Comparison of ENCODE assay signal across 8 mouse cellular contexts in the genomic region with DNA sequence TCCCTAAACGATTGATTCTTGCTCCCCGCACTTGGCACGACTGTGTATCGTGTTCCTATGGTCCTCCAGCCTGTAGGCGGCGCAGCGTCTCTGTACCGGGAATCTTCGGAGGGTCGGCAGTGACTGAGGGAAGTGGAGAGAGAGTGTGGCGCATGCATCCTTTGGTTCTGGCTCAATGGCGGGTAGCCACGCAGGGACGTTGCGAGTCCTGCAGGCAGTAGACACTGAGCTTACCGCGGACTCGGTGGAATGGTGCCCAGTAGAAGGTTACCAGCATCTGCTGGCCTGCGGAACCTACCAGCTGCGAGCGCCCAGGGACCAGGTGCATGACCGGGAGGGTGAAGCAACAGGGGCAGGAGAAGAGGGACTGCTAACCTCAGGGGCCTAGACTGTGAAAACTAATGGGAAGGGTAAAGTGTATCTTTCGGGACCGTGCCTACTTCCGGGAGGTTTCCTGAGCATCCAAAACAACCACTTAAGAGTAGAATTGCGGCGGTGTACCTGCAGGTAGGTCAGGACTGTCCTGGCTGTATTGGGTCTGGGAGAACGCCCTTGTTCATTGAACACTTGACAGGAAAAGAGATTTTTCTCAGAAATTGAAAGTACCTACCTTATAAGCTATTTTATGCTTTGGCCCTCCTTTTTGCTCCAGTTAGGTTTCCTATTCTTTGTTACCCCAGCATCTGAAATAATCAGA. TPM values are rescaled to one million over a fixed set of nuclear protein-coding genes. Genes with fewer than 3 reads are reported as not detected.
DNase-seq lines count a peak whose midpoint lies in the region; ATAC-seq and TF ChIP-seq lines count a peak whose summit lies in the region.

TSS of gene Dph7 (plus strand) at position 97 of the 697 bp plus-strand sequence.

- peak; percentile 81 to 87 for DNase-seq in CD8-positive naive resting alpha-beta T cell, adult 2 months (ENCODE audit: low read depth in 2 of 2, low spot score in 2 of 2)
- DNase-seq in c-Kit-positive CD71-negative TER-119-negative erythroid progenitor cells, embryonic 14.5 days (ENCODE audit: low read depth) = peak; percentile 89
- peak; percentile 91 for DNase-seq in forebrain, embryonic 11.5 days (ENCODE audit: low spot score)
- peak; percentile 93 to 94 for DNase-seq in kidney, postnatal 4 days

- WGBS in forebrain, embryonic 11.5 days = 1% methylated on average over 28 of the region's 28 CpGs
- under 1% methylated on average over 28 of the region's 28 CpGs for WGBS in heart, embryonic 16.5 days
- WGBS in liver, embryonic 16.5 days (ENCODE audit: insufficient replicate concordance) = under 1% methylated on average over 28 of the region's 28 CpGs
- 1% methylated on average over 28 of the region's 28 CpGs for WGBS in neural tube, embryonic 13.5 days

- peak; percentile 87 for TF ChIP-seq CTCF in testis, adult 2 months (IDR thresholded peaks at IDR 0.05; ENCODE audit: control insufficient read depth, insufficient read depth, insufficient replicate concordance, low read depth, low read length)

- H3K27me3 ChIP-seq in forebrain, embryonic 11.5 days (ENCODE audit: control insufficient read depth, insufficient read depth, low read length) = no peaks in the 10 kb centered on the region
- H3K27me3 ChIP-seq in heart, embryonic 16.5 days (ENCODE audit: control insufficient read depth, insufficient read depth, low read length) = no peaks in the 10 kb centered on the region
- H3K27me3 ChIP-seq in liver, embryonic 16.5 days (ENCODE audit: control insufficient read depth, insufficient read depth, low read depth, low read length) = no peaks in the 10 kb centered on the region
- no peaks in the 10 kb centered on the region for H3K27me3 ChIP-seq in neural tube, embryonic 13.5 days
- H3K27me3 ChIP-seq in testis, adult 2 months (ENCODE audit: control insufficient read depth, insufficient read depth, low read length) = no peaks in the 10 kb centered on the region

- H3K36me3 ChIP-seq in forebrain, embryonic 11.5 days (ENCODE audit: control insufficient read depth, insufficient read depth, low read length) = peaks cover 7% of the 10 kb centered on the region
- peaks cover 33% of the 10 kb centered on the region for H3K36me3 ChIP-seq in heart, embryonic 16.5 days (ENCODE audit: control insufficient read depth, insufficient read depth)
- peaks cover 30% of the 10 kb centered on the region for H3K36me3 ChIP-seq in liver, embryonic 16.5 days (ENCODE audit: control insufficient read depth, insufficient read depth)
- peaks cover 61% of the 10 kb centered on the region for H3K36me3 ChIP-seq in neural tube, embryonic 13.5 days
- H3K36me3 ChIP-seq in testis, adult 2 months (ENCODE audit: control insufficient read depth, insufficient read depth, low read length) = peaks cover 6% of the 10 kb centered on the region

- ATAC-seq in forebrain, embryonic 11.5 days (replicated peaks; ENCODE audit: low FRiP score) = peak; percentile 94
- ATAC-seq in heart, embryonic 16.5 days (replicated peaks; ENCODE audit: extremely low read depth, insufficient read depth, low FRiP score) = peak; percentile 78
- ATAC-seq in liver, embryonic 16.5 days (ENCODE audit: low read depth) = peak; percentile 86
- ATAC-seq in neural tube, embryonic 13.5 days (ENCODE audit: low read depth) = peak; percentile 94

- H3K4me3 ChIP-seq in forebrain, embryonic 11.5 days (ENCODE audit: low read depth, low read length) = peak within 1 kb of the TSS; percentile 83
- peak within 1 kb of the TSS; percentile 94 for H3K4me3 ChIP-seq in heart, embryonic 16.5 days (ENCODE audit: low read length)
- H3K4me3 ChIP-seq in liver, embryonic 16.5 days (ENCODE audit: low read depth, low read length) = peak within 1 kb of the TSS; percentile 83
- peak within 1 kb of the TSS; percentile 64 for H3K4me3 ChIP-seq in neural tube, embryonic 13.5 days
- H3K4me3 ChIP-seq in testis, adult 2 months (ENCODE audit: control insufficient read depth, low read depth, low read length) = peak within 1 kb of the TSS; percentile 74

- no peak within 1 kb of the TSS for H3K27ac ChIP-seq in forebrain, embryonic 11.5 days (ENCODE audit: low read depth, low read length)
- H3K27ac ChIP-seq in heart, embryonic 16.5 days (ENCODE audit: low read length) = peak within 1 kb of the TSS; percentile 47
- peak within 1 kb of the TSS; percentile 39; the same call in 1 of the 2 replicates for H3K27ac ChIP-seq in liver, embryonic 16.5 days (ENCODE audit: low read length)
- peak within 1 kb of the TSS; percentile 35 for H3K27ac ChIP-seq in neural tube, embryonic 13.5 days (replicated peaks)
- peak within 1 kb of the TSS; percentile 25; the same call in 1 of the 2 replicates for H3K27ac ChIP-seq in testis, adult 2 months (ENCODE audit: control insufficient read depth, insufficient read depth, low read depth, low read length)

- H3K4me1 ChIP-seq in forebrain, embryonic 11.5 days (replicated peaks; ENCODE audit: control insufficient read depth, insufficient read depth, low read length) = peaks cover 3% of the 10 kb centered on the region; the same call in 1 of the 2 replicates
- peaks cover 6% of the 10 kb centered on the region for H3K4me1 ChIP-seq in heart, embryonic 16.5 days (ENCODE audit: control insufficient read depth, insufficient read depth, low read length)
- H3K4me1 ChIP-seq in liver, embryonic 16.5 days (ENCODE audit: control insufficient read depth, low read depth, low read length) = peaks cover 9% of the 10 kb centered on the region
- H3K4me1 ChIP-seq in neural tube, embryonic 13.5 days (replicated peaks) = peaks cover 15% of the 10 kb centered on the region
- no peaks in the 10 kb centered on the region; the same call in 1 of the 2 replicates for H3K4me1 ChIP-seq in testis, adult 2 months (ENCODE audit: control insufficient read depth, insufficient read depth, low read length)

- H3K4me2 ChIP-seq in forebrain, embryonic 11.5 days (ENCODE audit: low read depth, low read length, severe bottlenecking) = peak within 1 kb of the TSS; percentile 67
- peak within 1 kb of the TSS; percentile 72 for H3K4me2 ChIP-seq in heart, embryonic 16.5 days (ENCODE audit: low read depth, low read length)
- peak within 1 kb of the TSS; percentile 79 for H3K4me2 ChIP-seq in liver, embryonic 16.5 days (ENCODE audit: low read depth, low read length)
- peak within 1 kb of the TSS; percentile 70 for H3K4me2 ChIP-seq in neural tube, embryonic 13.5 days

- H3K9ac ChIP-seq in forebrain, embryonic 11.5 days (ENCODE audit: low read length) = peak within 1 kb of the TSS; percentile 90
- peak within 1 kb of the TSS; percentile 88 for H3K9ac ChIP-seq in heart, embryonic 16.5 days (ENCODE audit: low read length)
- peak within 1 kb of the TSS; percentile 83 for H3K9ac ChIP-seq in liver, embryonic 16.5 days (ENCODE audit: low read depth, low read length)
- peak within 1 kb of the TSS; percentile 76 for H3K9ac ChIP-seq in neural tube, embryonic 13.5 days

- H3K9me3 ChIP-seq in forebrain, embryonic 11.5 days (ENCODE audit: control insufficient read depth, low read length) = no peaks in the 10 kb centered on the region
- no peaks in the 10 kb centered on the region for H3K9me3 ChIP-seq in heart, embryonic 16.5 days (replicated peaks; ENCODE audit: control insufficient read depth, low read length)
- H3K9me3 ChIP-seq in liver, embryonic 16.5 days (replicated peaks; ENCODE audit: control insufficient read depth, low read length) = no peaks in the 10 kb centered on the region
- no peaks in the 10 kb centered on the region for H3K9me3 ChIP-seq in neural tube, embryonic 13.5 days

- TF ChIP-seq POLR2A in testis, adult 2 months (IDR thresholded peaks at IDR 0.05; ENCODE audit: control insufficient read depth, low read depth, low read length) = peak; percentile 74; the same call in 1 of the 2 replicates

RNA-seq across cellular contexts. Expression of gene Dph7, which starts in this region (rescaled TPM):
- polyA plus RNA-seq in forebrain, embryonic 11.5 days (2014; fragmentation: Nextera tagmentation; extraction: Ambion mirVana) = 32.4 and 34.6 TPM in 2 replicates
- 16.8 and 17.4 TPM in 2 replicates for polyA plus RNA-seq in heart, embryonic 16.5 days (2015; fragmentation: Nextera tagmentation; extraction: Ambion mirVana)
- polyA plus RNA-seq in liver, embryonic 16.5 days (2015; fragmentation: Nextera tagmentation; extraction: Ambion mirVana) = 7.2 TPM in 2 replicates
- polyA plus RNA-seq in neural tube, embryonic 13.5 days (2015; fragmentation: Nextera tagmentation; extraction: Ambion mirVana) = 32.7 and 33.6 TPM in 2 replicates
- 10.6 and 11.7 TPM in 2 replicates for polyA plus RNA-seq in testis, adult 2 months (2012; rRNA removed)
